ENCODE assay signal across 25 mouse cellular contexts in the genomic region with DNA sequence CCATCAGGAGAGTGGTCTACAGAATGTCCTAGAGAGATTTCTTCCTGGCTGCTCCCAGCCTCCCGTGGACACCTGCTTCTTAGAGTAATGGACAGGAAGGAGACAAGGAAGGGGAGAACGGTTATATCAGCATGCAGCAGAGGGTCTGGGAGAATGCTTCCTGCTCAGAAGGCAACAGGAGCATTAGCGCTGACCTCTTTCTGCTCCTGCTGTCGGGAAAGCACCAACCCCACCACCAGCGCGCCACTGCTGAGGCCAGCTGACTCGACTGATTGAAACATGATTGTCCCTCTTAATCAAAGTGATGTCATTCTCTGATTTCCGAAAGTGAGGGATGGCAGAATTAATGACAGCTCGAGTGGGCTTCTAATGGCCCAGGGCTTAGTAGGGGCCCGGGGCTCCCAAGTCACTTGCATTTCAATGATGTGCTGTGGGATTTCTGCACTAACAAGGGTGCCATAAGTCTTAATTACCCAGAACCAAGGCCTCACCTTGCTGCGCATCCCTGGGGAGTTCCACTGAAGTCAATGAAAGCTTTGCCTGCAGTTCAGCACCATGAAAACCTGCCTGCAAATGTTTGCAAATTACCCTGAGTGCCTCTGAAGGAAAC. TPM values are rescaled to one million over a fixed set of nuclear protein-coding genes. Genes with fewer than 3 reads are reported as not detected.
DNase-seq lines count a peak whose midpoint lies in the region; ATAC-seq and TF ChIP-seq lines count a peak whose summit lies in the region.
"Had no signal": no experiment of that assay in that cellular context is flagged by ENCODE, and none has a peak within 500 bp of the region (broad histone marks: within the 10 kb centered on the region; RNA-seq: fewer than 3 reads in every experiment).

No protein-coding gene starts in this region.

- H3K4me3 ChIP-seq in heart, embryonic 10.5 days: no peak overlapping the region
- no peak overlapping the region for H3K4me3 ChIP-seq in heart, adult 2 months
- no peak overlapping the region for H3K4me3 ChIP-seq in midbrain, embryonic 14.5 days (replicated peaks; ENCODE audit: low read depth, low read length)
- no peak overlapping the region for H3K4me3 ChIP-seq in midbrain, embryonic 11.5 days (ENCODE audit: low read depth, low read length)
- no peak overlapping the region for H3K4me3 ChIP-seq in midbrain, embryonic 16.5 days (ENCODE audit: low read depth, low read length)
- H3K4me3 ChIP-seq: forebrain, embryonic 10.5 days; heart, embryonic 15.5 days; limb, embryonic 13.5 days; liver, embryonic 13.5 days had no signal

- 0 out of 2 replicates have a peak, but pooled peaks cover 4% of the 10 kb centered on the region for H3K27me3 ChIP-seq in heart, embryonic 10.5 days (ENCODE audit: insufficient read depth, poor library complexity, severe bottlenecking)
- no peaks in the 10 kb centered on the region for H3K27me3 ChIP-seq in heart, adult 2 months (ENCODE audit: control insufficient read depth, insufficient read depth, low read length)
- no peaks in the 10 kb centered on the region for H3K27me3 ChIP-seq in midbrain, embryonic 14.5 days (ENCODE audit: control insufficient read depth, insufficient read depth, low read length)
- no peaks in the 10 kb centered on the region for H3K27me3 ChIP-seq in midbrain, embryonic 11.5 days (ENCODE audit: control insufficient read depth, insufficient read depth, low read length)
- no peaks in the 10 kb centered on the region for H3K27me3 ChIP-seq in midbrain, embryonic 16.5 days (ENCODE audit: control insufficient read depth, insufficient read depth, low read depth, low read length)
- H3K27me3 ChIP-seq: heart, embryonic 15.5 days; limb, embryonic 13.5 days; liver, embryonic 13.5 days had no signal

- no peak for TF ChIP-seq EP300 in heart, adult 2 months (IDR thresholded peaks at IDR 0.05; ENCODE audit: insufficient read depth, low read depth, low read length)

- intact Hi-C loops in heart, adult 2 months (cut with DNase I): no loop called here

- no peaks in the 10 kb centered on the region for H3K79me2 ChIP-seq in heart, adult 2 months (replicated peaks; ENCODE audit: control insufficient read depth, insufficient read depth, low read length)

- H3K27ac ChIP-seq in heart, embryonic 10.5 days: peak overlapping the region; percentile 30; the same call in 1 of the 2 replicates
- H3K27ac ChIP-seq in heart, adult 2 months: no peak overlapping the region
- no peak overlapping the region for H3K27ac ChIP-seq in midbrain, embryonic 14.5 days (replicated peaks; ENCODE audit: low read depth, low read length)
- no peak overlapping the region for H3K27ac ChIP-seq in midbrain, embryonic 11.5 days (ENCODE audit: low read depth, low read length)
- H3K27ac ChIP-seq in midbrain, embryonic 16.5 days (ENCODE audit: low read length): no peak overlapping the region
- H3K27ac ChIP-seq: forebrain, embryonic 10.5 days; heart, embryonic 15.5 days; limb, embryonic 13.5 days; liver, embryonic 13.5 days had no signal

- no peaks in the 10 kb centered on the region for H3K36me3 ChIP-seq in heart, embryonic 10.5 days
- no peaks in the 10 kb centered on the region for H3K36me3 ChIP-seq in heart, adult 2 months (ENCODE audit: control insufficient read depth, insufficient read depth, low read length)
- H3K36me3 ChIP-seq in midbrain, embryonic 14.5 days (ENCODE audit: control insufficient read depth, insufficient read depth, low read length): no peaks in the 10 kb centered on the region
- no peaks in the 10 kb centered on the region for H3K36me3 ChIP-seq in midbrain, embryonic 11.5 days (ENCODE audit: control insufficient read depth, insufficient read depth, low read length)
- no peaks in the 10 kb centered on the region for H3K36me3 ChIP-seq in midbrain, embryonic 16.5 days (ENCODE audit: control insufficient read depth, insufficient read depth, low read length)
- H3K36me3 ChIP-seq: forebrain, embryonic 10.5 days; heart, embryonic 15.5 days; limb, embryonic 13.5 days; liver, embryonic 13.5 days had no signal

- H3K9me3 ChIP-seq in heart, embryonic 10.5 days: no peaks in the 10 kb centered on the region
- H3K9me3 ChIP-seq in midbrain, embryonic 14.5 days (ENCODE audit: control insufficient read depth, low read length): no peaks in the 10 kb centered on the region
- H3K9me3 ChIP-seq in midbrain, embryonic 11.5 days (ENCODE audit: control insufficient read depth, low read length): no peaks in the 10 kb centered on the region
- no peaks in the 10 kb centered on the region for H3K9me3 ChIP-seq in midbrain, embryonic 16.5 days (replicated peaks; ENCODE audit: control insufficient read depth, low read length, poor library complexity, severe bottlenecking)
- H3K9me3 ChIP-seq: forebrain, embryonic 10.5 days; heart, embryonic 15.5 days; limb, embryonic 13.5 days; liver, embryonic 13.5 days had no signal

- H3K4me2 ChIP-seq in midbrain, embryonic 14.5 days (ENCODE audit: low read length): no peak overlapping the region
- no peak overlapping the region for H3K4me2 ChIP-seq in midbrain, embryonic 11.5 days
- no peak overlapping the region for H3K4me2 ChIP-seq in midbrain, embryonic 16.5 days (ENCODE audit: low read length)
- H3K4me2 ChIP-seq: heart, embryonic 15.5 days; limb, embryonic 13.5 days; liver, embryonic 13.5 days had no signal

- no peak for TF ChIP-seq CTCF in heart, adult 2 months (IDR thresholded peaks at IDR 0.05)

- 0 out of 2 replicates have a peak, but pooled peaks have one; percentile 46 for ATAC-seq in midbrain, embryonic 14.5 days (ENCODE audit: low FRiP score, low TSS enrichment)
- ATAC-seq in midbrain, embryonic 11.5 days (ENCODE audit: low FRiP score): no peak
- ATAC-seq in midbrain, embryonic 16.5 days: peak; percentile 34; the same call in 1 of the 2 replicates
- ATAC-seq: CD4-positive, CD25-positive, alpha-beta regulatory T cell, adult 4 months had no signal

- H3K9ac ChIP-seq in heart, adult 2 months (ENCODE audit: low read depth, low read length): no peak overlapping the region
- H3K9ac ChIP-seq in midbrain, embryonic 14.5 days (replicated peaks; ENCODE audit: low read length): no peak overlapping the region
- H3K9ac ChIP-seq in midbrain, embryonic 11.5 days (ENCODE audit: low read length): no peak overlapping the region
- no peak overlapping the region for H3K9ac ChIP-seq in midbrain, embryonic 16.5 days (ENCODE audit: low read depth, low read length)
- H3K9ac ChIP-seq: heart, embryonic 15.5 days; limb, embryonic 13.5 days; liver, embryonic 13.5 days had no signal

- H3K4me1 ChIP-seq in heart, embryonic 10.5 days: peaks cover 44% of the 10 kb centered on the region
- H3K4me1 ChIP-seq in heart, adult 2 months (ENCODE audit: control insufficient read depth, insufficient read depth, low read length): no peaks in the 10 kb centered on the region
- peaks cover 7% of the 10 kb centered on the region; the same call in 1 of the 2 replicates for H3K4me1 ChIP-seq in midbrain, embryonic 14.5 days (ENCODE audit: control insufficient read depth, insufficient read depth, low read length)
- peaks cover 4% of the 10 kb centered on the region; the same call in 1 of the 2 replicates for H3K4me1 ChIP-seq in midbrain, embryonic 11.5 days (ENCODE audit: control insufficient read depth, insufficient read depth, low read length)
- H3K4me1 ChIP-seq in midbrain, embryonic 16.5 days (ENCODE audit: control insufficient read depth, insufficient read depth, low read length): peaks cover 5% of the 10 kb centered on the region; the same call in 1 of the 2 replicates
- H3K4me1 ChIP-seq: liver, embryonic 13.5 days had no signal

- no peak for DNase-seq in heart, embryonic 10.5 days (ENCODE audit: low spot score)
- no peak for DNase-seq in heart, adult 2 months
- DNase-seq in midbrain, embryonic 14.5 days: peak; percentile 37
- no peak for DNase-seq in midbrain, embryonic 11.5 days (ENCODE audit: low spot score, missing footprints)
- peak; percentile 45 for DNase-seq in retina, postnatal 1 day
- no peak for DNase-seq in urinary bladder, postnatal 14 days (ENCODE audit: low spot score)
- DNase-seq: cerebellum, adult 11 months; cerebellum, adult 9-11 months; gastrocnemius, postnatal 36 days; heart, postnatal 36 days; kidney, adult 2 months; kidney, postnatal 14 days; layer of hippocampus, postnatal 36 days; liver, embryonic 13.5 days; lung, adult 2 months; lung, postnatal 14 days; right cerebral cortex, postnatal 25 days; spleen, adult 18-20 months had no signal

- no peak for TF ChIP-seq POLR2A in heart, adult 2 months (IDR thresholded peaks at IDR 0.05; ENCODE audit: insufficient read depth, low read depth, low read length)

- WGBS in heart, embryonic 10.5 days: 45% methylated on average over 11 of the region's 11 CpGs
- WGBS in heart, adult 2 months: 48% methylated on average over 11 of the region's 11 CpGs
- 48% methylated on average over 11 of the region's 11 CpGs for WGBS in midbrain, embryonic 14.5 days
- WGBS in midbrain, embryonic 11.5 days: 66% methylated on average over 11 of the region's 11 CpGs
- WGBS in midbrain, embryonic 16.5 days: 37% methylated on average over 11 of the region's 11 CpGs

RNA-seq across cellular contexts. Expression of a gene that starts 26.2 kb away (rescaled TPM):
- 1.7 and 1.9 TPM in 2 replicates for polyA plus RNA-seq in heart, embryonic 10.5 days (2016; fragmentation: Nextera tagmentation; extraction: Ambion mirVana)
- total RNA-seq in heart, adult 2 months (2021): 1 to 10 TPM; 1.5 to 1.6 TPM
- 0.86 and 1.1 TPM in 2 replicates for polyA plus RNA-seq in heart, adult 2 months (2012; rRNA removed)
- 7.5 and 7.7 TPM in 2 replicates for polyA plus RNA-seq in midbrain, embryonic 14.5 days (2014; fragmentation: Nextera tagmentation; extraction: Ambion mirVana)
- 1.4 and 1.8 TPM in 2 replicates for polyA plus RNA-seq in midbrain, embryonic 11.5 days (2014; fragmentation: Nextera tagmentation; extraction: Ambion mirVana)
- 6.8 and 7.3 TPM in 2 replicates for polyA plus RNA-seq in midbrain, embryonic 16.5 days (2015; fragmentation: Nextera tagmentation; extraction: Ambion mirVana)
- total RNA-seq: common myeloid progenitor, adult 5-6 weeks; megakaryocyte progenitor cell, adult 5-6 weeks had no signal

RNA-seq across cellular contexts. Expression of a gene that starts 26.9 kb away (rescaled TPM):
- 104 and 164 TPM in 2 replicates for polyA plus RNA-seq in heart, embryonic 10.5 days (2016; fragmentation: Nextera tagmentation; extraction: Ambion mirVana)
- total RNA-seq in heart, adult 2 months (2021): 10 to 100 TPM; 92.3 to 100.0 TPM
- 115 and 189 TPM in 2 replicates for polyA plus RNA-seq in heart, adult 2 months (2012; rRNA removed)
- polyA plus RNA-seq in midbrain, embryonic 14.5 days (2014; fragmentation: Nextera tagmentation; extraction: Ambion mirVana): 91.5 and 93.7 TPM in 2 replicates
- 69.1 and 71.0 TPM in 2 replicates for polyA plus RNA-seq in midbrain, embryonic 11.5 days (2014; fragmentation: Nextera tagmentation; extraction: Ambion mirVana)
- 65.6 and 71.0 TPM in 2 replicates for polyA plus RNA-seq in midbrain, embryonic 16.5 days (2015; fragmentation: Nextera tagmentation; extraction: Ambion mirVana)

Comparison
In these comparisons a context has a peak if more than half of its experiments do, and no peak if none do; other contexts are left out.
1. DNase-seq: peak in midbrain, embryonic 14.5 days (single experiment) and retina, postnatal 1 day (single experiment); none in heart, embryonic 10.5 days (single experiment), heart, adult 2 months (0 of 2), midbrain, embryonic 11.5 days (single experiment) and urinary bladder, postnatal 14 days (single experiment).